Mouse (Mus musculus): ENCODE measurements around the gene Emilin1.
A peak's percentile ranks its signal among the peaks of the same experiment; 100 is the strongest.

The Emilin1 gene

GRCm38 (mm10) chr5:30908426-30909299 lies 4.5 kb upstream of the Emilin1 start:
- DNase-seq = no peak

GRCm38 (mm10) chr5:30909300-30909659 lies 3.9 kb upstream of the Emilin1 start:
- no peak for DNase-seq

GRCm38 (mm10) chr5:30909863-30910262 lies 3.3 kb upstream of the Emilin1 start:
- DNase-seq = no peak

- no peak for DNase-seq
Measured at GRCm38 (mm10) chr5:30910481-30910880, 2.7 kb upstream of the Emilin1 start.

DNA sequence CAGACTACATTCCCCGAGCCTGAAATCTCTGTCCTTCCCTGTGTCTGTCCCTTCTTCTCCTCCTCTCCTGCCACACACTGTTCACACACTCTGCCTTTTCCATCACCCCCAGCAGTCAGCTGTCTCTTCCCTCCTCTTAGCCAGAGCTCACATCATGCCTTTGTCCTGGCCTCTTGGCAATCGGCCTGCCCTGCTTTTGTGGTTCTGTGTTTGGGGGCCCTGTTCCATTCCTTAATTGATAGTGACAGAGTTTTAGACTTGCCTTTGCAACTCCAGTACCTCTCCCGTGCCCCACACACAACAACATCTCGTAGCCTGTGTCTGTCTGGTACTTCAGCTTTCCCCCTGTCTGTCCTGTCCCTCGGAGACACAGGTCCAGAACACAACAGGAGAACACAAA lies 1.0 kb upstream of the Emilin1 start:
- DNase-seq = no peak

DNA sequence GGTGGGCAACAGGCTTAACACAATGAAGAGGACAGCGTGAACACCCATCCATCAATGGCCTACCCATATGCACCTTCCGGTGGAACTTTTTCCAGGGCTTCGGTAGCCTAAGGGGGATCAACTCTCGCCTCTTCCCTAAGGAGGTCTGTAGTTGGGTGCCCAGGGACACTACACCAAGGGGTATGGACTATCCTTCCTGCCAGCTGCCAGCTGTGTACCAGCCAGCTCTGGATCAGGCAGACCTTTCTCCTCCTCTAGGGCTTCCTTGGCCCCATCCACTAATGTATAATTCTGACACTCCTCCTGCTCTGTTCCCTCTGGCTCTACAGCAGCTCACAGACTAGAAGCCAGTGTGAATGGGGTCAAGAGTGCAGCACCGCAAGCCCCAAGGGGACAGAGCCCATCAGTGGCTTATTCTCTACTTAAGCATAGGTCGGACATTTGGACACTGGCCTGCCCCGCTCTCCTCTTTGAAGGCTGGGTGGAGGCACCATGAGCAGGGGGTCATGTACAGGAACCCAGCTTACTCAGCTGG lies 966 bp downstream of the Emilin1 start:
- no peak for DNase-seq

GRCm38 (mm10) chr5:30914849-30915248 lies 1.6 kb downstream of the Emilin1 start:
- no peak for DNase-seq

- DNase-seq = no peak
Measured at GRCm38 (mm10) chr5:30915456-30915855, 2.3 kb downstream of the Emilin1 start.

GRCm38 (mm10) chr5:30915974-30916433 lies 2.8 kb downstream of the Emilin1 start:
- peak; percentile 76 for DNase-seq

DNA sequence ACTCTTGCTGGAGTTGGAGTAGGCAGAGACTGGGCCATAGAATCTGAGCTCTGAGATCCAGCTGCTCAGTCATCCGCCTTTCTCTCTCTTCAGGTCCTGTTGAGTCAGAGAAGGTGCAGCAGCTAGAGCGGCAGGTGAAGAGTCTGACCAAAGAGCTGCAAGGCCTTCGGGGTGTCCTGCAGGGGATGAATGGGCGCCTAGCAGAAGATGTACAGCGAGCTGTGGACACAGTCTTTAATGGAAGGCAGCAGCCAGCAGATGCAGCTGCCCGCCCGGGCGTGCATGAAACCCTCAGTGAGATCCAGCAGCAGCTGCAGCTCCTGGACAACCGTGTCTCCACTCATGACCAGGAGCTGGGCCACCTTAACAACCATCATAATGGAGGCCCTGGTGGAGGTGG lies 3.6 kb downstream of the Emilin1 start:
- DNase-seq = no peak

DNA sequence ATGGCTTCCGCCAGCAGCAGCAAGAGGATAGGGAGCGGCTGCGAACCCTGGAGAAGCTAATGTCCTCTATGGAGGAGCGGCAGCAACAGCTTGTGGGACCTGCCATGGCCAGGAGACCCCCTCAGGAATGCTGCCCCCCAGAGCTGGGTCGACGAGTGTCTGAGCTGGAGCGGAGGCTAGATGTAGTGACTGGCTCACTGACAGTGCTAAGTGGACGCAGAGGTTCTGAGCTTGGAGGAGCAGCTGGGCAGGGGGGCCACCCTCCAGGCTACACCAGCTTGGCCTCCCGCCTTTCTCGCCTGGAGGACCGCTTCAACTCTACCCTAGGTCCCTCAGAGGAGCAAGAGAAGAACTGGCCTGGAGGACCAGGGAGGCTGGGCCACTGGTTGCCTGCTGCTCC lies 4.1 kb downstream of the Emilin1 start:
- DNase-seq = no peak

- no peak for DNase-seq
Measured at GRCm38 (mm10) chr5:30917891-30918670, 4.9 kb downstream of the Emilin1 start.

DNA sequence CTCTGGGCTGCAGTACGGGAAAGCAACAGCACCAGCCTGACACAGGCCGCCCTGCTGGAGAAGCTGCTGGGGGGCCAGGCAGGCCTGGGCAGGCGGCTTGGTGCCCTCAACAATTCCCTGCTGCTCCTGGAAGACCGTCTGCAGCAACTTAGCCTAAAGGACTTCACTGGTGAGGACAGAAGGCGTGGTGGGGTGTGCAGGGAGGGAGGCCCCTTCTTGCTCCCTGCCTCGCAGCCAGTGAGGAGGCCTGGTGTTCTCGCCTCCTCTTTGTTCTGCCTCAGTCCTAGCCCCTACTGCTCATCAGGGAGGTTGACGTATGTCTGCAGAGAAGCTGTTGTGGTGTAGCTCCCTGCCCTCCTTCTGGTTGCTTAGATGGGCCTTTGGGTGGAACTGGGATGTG lies 5.5 kb downstream of the Emilin1 start:
- DNase-seq = no peak

DNA sequence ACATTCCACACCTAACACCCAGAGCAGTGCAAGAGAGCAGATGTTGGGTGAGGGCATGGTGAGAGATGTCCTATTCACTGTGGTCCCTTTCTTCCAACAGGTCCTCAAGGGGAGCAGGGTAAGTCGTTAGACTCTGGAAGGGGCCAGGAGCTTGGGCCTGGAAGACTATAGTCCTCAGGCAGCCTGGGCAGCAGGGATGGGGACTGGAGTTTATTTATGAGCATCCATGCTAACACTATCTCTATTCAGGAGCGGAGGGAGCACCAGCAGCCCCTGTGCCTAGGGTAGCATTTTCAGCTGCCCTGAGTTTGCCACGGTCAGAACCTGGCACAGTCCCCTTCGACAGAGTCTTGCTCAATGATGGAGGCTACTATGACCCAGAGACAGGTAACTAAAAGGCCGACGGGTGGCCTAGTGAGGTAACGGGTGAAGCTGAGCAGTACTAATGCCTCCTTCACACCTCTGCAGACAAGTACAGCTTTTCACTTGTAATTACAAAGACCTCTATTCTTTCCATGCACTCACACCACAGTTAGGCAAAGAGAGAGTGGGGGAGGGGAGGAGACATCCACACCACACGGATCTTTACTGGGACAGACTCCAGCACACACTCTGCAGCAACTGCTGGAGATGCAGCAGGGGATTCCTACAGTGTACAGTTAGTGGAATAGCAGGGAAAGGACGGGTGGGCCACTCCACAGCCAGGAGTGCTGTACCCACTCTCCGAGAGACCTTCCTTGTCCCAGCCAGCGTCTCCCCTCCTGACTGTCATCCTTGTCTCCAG lies 6.8 kb downstream of the Emilin1 start:
- no peak for DNase-seq

GRCm38 (mm10) chr5:30920621-30921020 lies 7.4 kb downstream of the Emilin1 start:
- DNase-seq = no peak

- peak; percentile 98 for DNase-seq
Measured at GRCm38 (mm10) chr5:30921256-30922033, 8.2 kb downstream of the Emilin1 start, which contains the start of gene Khk. TSS of gene Khk (plus strand) at chr5:30921431.

- no peak for DNase-seq
Measured at GRCm38 (mm10) chr5:30922581-30923041, 9.4 kb downstream of the Emilin1 start.

DNA sequence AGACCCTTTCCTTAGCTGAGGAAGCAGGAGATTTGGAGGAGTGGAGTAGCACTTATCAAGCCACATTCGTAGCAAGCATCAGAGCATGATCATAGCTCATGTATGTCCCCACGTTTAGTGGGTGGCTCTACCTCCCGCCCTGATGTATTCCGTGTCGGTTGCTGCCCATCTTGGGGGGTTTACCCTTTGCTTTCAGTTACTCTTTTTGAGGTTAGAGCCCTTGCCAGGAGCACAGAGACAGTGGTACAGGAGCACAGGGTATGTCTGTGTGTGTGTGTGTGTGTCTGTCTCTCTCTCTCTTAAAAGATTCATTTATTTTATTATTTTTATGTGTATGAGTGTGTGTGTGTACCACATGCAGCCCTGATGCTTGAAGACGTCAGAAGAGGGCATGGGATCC lies 9.9 kb downstream of the Emilin1 start:
- no peak for DNase-seq

DNA sequence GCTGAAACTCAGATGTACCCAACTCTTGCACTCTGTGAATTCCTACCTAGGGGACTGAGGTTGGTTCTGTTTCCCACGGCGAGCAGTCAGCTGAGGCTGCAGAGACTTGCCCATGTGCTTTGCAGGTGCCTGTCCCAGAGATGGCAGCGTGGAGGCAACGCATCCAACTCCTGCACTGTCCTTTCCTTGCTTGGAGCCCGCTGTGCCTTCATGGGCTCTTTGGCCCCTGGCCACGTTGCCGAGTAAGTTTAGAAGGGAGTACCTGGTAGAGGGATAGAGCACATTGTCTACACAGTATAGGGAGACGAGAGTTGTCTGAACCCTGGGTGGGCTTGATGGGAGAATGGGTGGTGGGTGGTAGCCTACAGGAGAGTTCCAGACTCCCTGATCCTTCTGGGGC lies 11.4 kb downstream of the Emilin1 start:
- DNase-seq = no peak

DNA sequence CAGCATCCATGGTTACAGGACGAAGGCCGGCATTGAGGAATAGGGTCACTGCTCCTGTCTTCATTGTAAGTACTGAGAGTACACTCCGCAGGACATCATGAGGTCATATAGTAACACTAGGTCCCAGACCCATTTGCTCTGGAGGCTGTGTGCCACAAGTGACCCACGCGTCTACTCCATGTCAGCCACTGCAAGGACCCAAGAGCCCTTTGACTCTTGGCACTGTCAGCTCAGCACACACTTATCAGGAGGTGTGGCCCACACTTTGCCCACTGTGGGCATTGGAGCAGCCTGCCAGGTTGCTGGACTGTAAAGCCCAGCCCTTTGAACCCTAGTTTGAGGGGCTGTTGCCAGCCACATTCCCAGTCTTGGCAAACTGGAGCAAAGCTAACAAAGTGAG lies 12.0 kb downstream of the Emilin1 start:
- no peak for DNase-seq

DNA sequence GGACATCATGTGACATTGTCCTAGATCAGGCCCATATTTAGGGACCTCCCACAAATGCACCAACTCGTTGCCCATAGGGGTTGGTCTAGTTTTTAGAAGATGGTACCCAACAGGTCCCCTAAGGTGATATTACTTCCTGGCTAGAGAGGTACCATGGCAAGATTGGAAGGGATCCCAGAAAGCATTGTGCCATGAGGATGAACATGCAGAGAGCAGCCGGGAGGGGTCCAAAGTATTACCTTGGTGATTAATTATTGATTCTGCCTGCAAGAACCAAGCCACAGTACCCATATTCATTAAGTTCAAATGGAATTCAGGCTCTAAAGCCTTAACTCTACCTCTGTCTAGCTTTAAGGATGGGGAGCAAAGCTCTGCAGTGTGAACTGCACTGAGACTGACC lies 12.9 kb downstream of the Emilin1 start:
- DNase-seq = no peak

DNA sequence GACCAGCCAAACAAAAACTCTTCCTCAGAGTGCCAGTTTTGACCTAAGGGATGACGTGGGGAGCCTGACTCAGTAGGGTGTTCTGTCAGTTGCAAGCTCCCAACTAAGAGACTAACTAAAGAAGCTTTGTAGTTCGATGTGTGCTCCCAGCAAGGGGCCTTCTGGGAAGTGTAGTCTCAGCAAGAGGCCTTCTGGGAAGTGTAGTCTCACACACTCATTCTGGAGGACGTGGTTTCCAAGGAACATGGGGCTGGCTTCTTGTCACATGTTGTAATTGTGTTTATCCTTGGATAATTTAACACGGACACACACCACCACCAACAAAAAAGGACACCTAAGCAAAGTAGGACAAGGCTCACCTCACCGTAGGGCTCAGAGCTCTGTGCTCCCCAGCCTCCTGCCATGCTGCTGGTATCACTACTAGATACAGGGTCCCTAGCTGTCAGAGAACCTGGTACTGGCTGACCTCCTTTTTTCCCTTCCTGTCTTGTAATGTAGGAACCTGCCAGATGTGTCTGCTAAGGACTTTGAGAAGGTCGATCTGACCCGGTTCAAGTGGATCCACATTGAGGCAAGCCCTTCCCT lies 14.8 kb downstream of the Emilin1 start:
- DNase-seq = no peak

Measured in right cerebral cortex, postnatal 4 days (tissue).